Mouse (Mus musculus) CD4-positive helper T cell, adult 2 months (primary cell): ENCODE results near the gene Ddc.

ENCODE experiments used
- DNase-seq: peaks from one replicate; pipeline ENCODE4 v3.0.0-alpha.2; 2012; ENCODE audit warnings: low read depth, missing footprints, low spot score

The Ddc gene

DNA sequence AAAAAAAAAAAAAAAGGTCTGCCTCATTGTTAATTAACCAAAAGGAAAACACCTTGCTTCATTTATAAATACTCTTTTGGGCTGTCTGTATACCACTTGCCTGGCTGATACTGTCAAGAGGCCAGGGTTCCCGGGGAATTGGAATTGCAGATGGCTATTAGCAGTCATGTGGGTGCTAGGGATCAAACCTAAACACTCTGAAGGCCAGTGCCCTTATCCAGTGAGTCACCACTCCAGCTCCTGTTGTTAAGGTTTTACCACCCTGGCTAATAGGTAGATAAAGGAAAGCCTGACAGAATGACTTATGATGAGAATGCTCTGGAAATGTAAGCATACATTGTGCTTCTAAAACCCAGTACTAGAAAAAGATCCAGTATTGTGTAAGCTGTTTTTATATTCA, 103.3 kb downstream of the Ddc start:
- DNase-seq, result no peak

DNA sequence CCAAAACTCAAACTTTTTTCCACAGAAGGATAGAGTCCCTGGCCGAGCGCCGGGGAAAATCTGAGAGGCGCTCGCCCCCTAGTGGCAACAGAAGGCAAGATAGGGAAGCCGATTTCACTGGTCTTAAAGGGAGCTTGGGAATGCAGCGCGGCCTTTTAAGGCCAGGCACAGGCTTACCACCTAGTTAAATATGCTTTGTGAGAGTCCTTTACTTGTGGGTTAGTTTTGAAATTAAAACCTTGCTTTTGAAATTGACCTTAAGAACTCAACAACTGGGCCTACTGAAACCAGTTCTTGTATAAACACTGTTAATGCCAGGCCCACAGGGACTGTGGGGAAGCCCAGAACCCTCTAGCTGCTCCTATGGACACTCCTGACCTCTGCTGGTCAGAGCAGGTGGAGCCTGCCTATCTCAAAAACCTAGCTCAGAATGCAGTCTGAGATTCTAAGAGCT, 109.4 kb downstream of the Ddc start:
- peak; percentile 83 for DNase-seq

- no peak for DNase-seq
Measured at GRCm38 (mm10) chr11:11785457-11785856, 112.5 kb downstream of the Ddc start.

- no peak for DNase-seq
Measured at GRCm38 (mm10) chr11:11781728-11782127, 116.2 kb downstream of the Ddc start.

GRCm38 (mm10) chr11:11778345-11778744, 119.6 kb downstream of the Ddc start:
- no peak for DNase-seq

DNA sequence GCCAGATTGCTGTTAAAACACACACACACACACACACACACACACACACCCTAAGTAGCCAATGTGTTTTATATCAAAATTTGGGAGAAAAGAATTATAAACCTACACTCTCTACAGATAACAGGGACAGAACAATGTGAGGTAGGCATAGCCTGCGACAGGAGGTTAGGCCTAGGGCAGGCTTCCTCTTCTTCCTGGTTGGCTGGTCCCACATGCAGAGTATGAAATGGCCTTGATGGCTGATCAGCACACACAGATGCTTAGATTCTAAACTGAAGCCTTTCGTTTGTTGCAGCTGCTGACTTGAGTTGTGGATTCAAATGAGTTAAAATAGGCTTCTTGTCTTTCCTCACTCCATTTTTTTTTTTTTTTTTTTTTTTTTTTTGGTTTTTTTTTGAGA, 120.1 kb downstream of the Ddc start:
- DNase-seq, result no peak

DNA sequence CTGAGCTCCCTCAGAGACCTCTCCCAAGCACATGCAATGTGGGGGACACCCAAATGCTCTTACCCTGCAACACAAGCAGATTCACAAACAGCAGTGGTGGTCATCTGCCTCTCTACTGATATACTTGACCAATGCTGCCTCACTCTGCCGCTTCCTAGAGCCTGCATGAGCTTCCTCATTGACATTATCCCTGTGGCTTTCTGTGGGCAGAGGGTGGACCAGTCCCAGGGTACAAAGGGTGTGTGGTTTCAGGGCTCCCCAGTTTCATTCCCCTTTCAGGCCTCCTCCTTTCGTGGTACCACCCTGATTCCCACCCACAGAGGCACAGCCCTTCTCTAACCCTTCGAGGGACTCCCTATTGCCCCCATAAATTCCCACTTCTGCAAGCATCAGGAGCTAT, 120.7 kb downstream of the Ddc start:
- DNase-seq, result no peak

DNA sequence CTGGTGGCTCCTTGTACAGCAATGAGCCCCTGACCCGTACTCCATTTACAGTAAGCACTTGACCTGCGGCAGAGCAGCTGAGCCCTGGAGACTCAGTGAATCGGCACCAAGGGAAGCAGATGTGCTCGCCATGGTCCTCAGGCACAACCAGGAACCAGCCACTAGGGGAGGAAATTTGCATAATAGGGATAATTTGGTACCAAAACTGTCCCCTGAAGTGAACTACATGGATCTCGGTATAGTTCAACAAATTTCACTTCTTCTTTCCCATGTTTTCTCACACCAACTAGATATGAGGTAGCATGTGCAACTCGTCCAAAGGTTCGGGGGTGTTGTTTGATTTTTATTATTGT, 121.1 kb downstream of the Ddc start:
- no peak for DNase-seq

- DNase-seq, result no peak
Measured at GRCm38 (mm10) chr11:11776071-11776821, 121.7 kb downstream of the Ddc start.

- DNase-seq, result no peak
Measured at GRCm38 (mm10) chr11:11774893-11775292, 123.1 kb downstream of the Ddc start.

GRCm38 (mm10) chr11:11774384-11774783, 123.6 kb downstream of the Ddc start:
- DNase-seq, result no peak

DNA sequence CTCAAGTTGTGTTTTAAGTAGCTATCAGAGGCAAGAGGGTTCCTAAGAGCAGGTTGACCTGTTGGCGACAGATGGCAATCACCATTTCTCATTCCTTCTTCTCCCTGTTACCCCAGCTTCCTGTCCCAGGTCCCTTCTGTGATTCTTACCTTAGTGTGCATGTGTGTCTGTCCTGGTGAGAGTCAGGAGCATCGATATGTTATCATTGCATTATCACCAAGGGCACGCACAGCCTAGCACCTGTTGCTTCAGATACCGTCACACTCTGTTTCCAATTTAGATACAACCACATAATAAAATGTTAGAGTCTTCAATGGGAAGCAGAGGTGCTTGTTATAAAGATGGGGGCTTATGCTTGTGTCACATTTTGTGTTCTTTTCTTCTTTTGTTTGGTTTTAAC, 125.7 kb downstream of the Ddc start:
- no peak for DNase-seq

GRCm38 (mm10) chr11:11770691-11771090, 127.3 kb downstream of the Ddc start:
- DNase-seq, result no peak

DNA sequence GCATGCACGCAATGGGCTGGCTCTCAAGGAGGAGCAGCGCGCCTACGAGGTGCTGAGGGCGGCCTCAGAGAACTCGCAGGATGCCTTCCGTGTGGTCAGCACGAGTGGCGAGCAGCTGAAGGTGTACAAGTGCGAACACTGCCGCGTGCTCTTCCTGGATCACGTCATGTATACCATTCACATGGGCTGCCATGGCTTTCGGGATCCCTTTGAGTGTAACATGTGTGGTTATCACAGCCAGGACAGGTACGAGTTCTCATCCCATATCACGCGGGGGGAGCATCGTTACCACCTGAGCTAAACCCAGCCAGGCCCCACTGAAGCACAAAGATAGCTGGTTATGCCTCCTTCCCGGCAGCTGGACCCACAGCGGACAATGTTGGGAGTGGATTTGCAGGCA, 128.7 kb downstream of the Ddc start:
- DNase-seq, result no peak

DNA sequence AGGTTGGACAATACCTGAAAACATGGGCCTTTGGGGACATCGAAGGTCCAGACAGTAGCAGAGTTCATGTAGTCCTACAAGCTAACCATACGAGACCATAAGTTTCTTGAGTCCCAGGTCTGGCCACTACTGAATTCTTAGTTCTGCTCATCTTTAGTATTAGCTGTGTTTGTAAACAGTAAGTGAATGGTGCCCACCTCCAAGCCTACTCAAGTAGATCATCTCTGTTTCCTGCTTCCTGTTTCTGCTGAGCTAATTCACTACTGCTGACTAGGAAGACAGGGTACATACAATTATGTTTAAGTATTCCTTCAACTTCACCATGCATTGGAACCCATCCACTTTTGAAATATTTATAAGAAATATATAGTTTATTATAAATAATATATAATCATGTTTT, 129.9 kb downstream of the Ddc start:
- DNase-seq, result no peak

DNA sequence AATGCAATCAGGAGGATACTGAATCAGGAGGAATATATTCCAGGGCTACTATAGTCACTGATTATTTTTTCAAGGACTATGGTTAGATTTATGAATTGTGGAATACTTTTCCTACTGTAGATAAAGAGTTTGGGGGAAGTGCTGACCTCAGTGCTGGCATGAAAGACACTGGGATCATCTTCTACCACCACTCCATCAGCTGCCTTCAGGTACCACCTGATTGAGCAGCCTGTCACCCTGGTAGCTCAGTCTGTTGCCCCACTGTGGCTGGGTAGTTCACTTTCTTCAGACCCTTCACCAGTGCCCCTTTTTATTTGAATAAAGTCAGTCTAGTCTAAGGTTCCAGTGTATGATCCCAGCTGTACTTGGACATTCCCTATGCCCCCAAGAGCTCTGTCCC, 131.2 kb downstream of the Ddc start:
- no peak for DNase-seq

GRCm38 (mm10) chr11:11766105-11766504, 131.8 kb downstream of the Ddc start:
- DNase-seq, result peak; percentile 89

GRCm38 (mm10) chr11:11765414-11765813, 132.5 kb downstream of the Ddc start:
- peak; percentile 50 for DNase-seq
